Mouse (Mus musculus): Measurements from ENCODE around the gene Camkmt. TPM values are rescaled to one million over a fixed set of nuclear protein-coding genes. Genes with fewer than 3 reads are reported as not detected.

Gene Camkmt
- polyA plus RNA-seq, 1 experiment: 4.8 TPM

DNA sequence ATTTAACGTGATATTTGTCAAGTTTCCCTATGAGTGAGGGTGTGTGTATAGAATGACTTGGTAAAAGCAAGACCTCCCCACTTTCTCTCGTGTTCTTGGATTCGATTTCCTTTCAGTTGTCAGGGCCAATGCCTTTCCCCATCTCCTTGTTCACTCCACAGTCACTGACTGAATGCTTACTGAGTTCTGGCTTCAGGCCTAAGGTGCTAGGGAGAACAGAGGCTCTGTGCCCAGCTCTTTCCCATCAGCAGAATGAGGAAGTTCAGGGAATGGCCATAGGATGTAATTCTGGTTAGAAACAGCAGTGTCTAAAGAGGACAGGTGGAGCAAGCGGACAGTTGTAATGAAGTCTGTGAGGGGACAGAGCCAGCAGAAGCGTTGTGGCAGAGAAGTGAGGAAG is 252.1 kb downstream of the Camkmt start:
- H3K4me3 ChIP-seq (ENCODE audit: control insufficient read depth, low read depth, low read length): no peak overlapping the region
- H3K27ac ChIP-seq (ENCODE audit: control insufficient read depth, insufficient read depth, low read depth, low read length): no peak overlapping the region
- no peaks in the 10 kb centered on the region for H3K36me3 ChIP-seq (ENCODE audit: control insufficient read depth, insufficient read depth, low read length)
- no peaks in the 10 kb centered on the region for H3K27me3 ChIP-seq (ENCODE audit: control insufficient read depth, insufficient read depth, low read length)
- no peaks in the 10 kb centered on the region for H3K4me1 ChIP-seq (ENCODE audit: control insufficient read depth, insufficient read depth, low read length)
- TF ChIP-seq CTCF (IDR thresholded peaks at IDR 0.05; ENCODE audit: control insufficient read depth, insufficient read depth, insufficient replicate concordance, low read depth, low read length) (no peak), POLR2A (IDR thresholded peaks at IDR 0.05; ENCODE audit: control insufficient read depth, low read depth, low read length) (no peak)

DNA sequence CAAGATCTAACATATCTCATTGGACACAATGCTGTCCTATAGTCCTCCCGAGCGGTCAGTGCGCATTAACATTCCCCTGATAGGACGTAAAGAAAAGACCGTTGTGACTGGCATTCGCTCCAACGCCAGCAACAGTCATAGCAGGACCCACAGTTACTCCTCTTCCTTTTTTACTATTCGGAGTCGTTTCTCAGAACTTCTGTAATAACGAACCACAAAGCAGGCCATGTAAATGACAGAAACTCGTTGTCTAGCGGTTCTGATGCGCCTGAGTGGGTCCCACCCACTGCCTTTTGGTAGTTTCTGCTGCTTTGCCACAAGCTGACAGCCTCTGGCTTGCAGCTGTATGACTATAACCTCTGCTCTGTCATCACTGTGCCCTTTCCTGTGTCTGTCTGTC is 253.1 kb downstream of the Camkmt start:
- Histone ChIP-seq H3K27ac (ENCODE audit: control insufficient read depth, insufficient read depth, low read depth, low read length) (no peak overlapping the region), H3K4me3 (ENCODE audit: control insufficient read depth, low read depth, low read length) (no peak overlapping the region), H3K36me3 (ENCODE audit: control insufficient read depth, insufficient read depth, low read length) (no peaks in the 10 kb centered on the region), H3K27me3 (ENCODE audit: control insufficient read depth, insufficient read depth, low read length) (no peaks in the 10 kb centered on the region), H3K4me1 (ENCODE audit: control insufficient read depth, insufficient read depth, low read length) (no peaks in the 10 kb centered on the region)
- TF ChIP-seq CTCF (IDR thresholded peaks at IDR 0.05; ENCODE audit: control insufficient read depth, insufficient read depth, insufficient replicate concordance, low read depth, low read length) (no peak), POLR2A (IDR thresholded peaks at IDR 0.05; ENCODE audit: control insufficient read depth, low read depth, low read length) (no peak)

DNA sequence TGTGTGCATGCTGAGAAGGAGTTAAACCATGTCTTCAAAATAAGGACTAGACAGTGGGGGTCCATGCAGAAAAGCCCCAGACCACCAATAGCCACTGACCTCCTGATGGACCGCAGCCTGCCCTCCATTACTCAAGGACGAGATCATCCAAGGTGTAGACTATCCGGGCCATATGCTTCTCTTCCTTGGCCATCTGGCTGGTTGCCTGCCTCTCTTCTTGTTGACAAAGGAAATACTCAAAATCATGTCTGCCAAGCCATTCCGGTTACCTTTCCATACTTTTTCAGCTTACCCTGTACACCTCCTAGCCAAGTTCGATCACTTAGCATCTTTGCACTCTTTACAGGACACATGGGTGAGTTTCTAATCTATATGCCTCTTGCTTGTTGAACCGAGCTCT is 256.3 kb downstream of the Camkmt start:
- no peak overlapping the region for H3K27ac ChIP-seq (ENCODE audit: control insufficient read depth, insufficient read depth, low read depth, low read length)
- no peak overlapping the region for H3K4me3 ChIP-seq (ENCODE audit: control insufficient read depth, low read depth, low read length)
- TF ChIP-seq CTCF (IDR thresholded peaks at IDR 0.05; ENCODE audit: control insufficient read depth, insufficient read depth, insufficient replicate concordance, low read depth, low read length): no peak
- TF ChIP-seq POLR2A (IDR thresholded peaks at IDR 0.05; ENCODE audit: control insufficient read depth, low read depth, low read length): no peak
- no peaks in the 10 kb centered on the region for H3K4me1 ChIP-seq (ENCODE audit: control insufficient read depth, insufficient read depth, low read length)
- no peaks in the 10 kb centered on the region for H3K27me3 ChIP-seq (ENCODE audit: control insufficient read depth, insufficient read depth, low read length)
- no peaks in the 10 kb centered on the region for H3K36me3 ChIP-seq (ENCODE audit: control insufficient read depth, insufficient read depth, low read length)

DNA sequence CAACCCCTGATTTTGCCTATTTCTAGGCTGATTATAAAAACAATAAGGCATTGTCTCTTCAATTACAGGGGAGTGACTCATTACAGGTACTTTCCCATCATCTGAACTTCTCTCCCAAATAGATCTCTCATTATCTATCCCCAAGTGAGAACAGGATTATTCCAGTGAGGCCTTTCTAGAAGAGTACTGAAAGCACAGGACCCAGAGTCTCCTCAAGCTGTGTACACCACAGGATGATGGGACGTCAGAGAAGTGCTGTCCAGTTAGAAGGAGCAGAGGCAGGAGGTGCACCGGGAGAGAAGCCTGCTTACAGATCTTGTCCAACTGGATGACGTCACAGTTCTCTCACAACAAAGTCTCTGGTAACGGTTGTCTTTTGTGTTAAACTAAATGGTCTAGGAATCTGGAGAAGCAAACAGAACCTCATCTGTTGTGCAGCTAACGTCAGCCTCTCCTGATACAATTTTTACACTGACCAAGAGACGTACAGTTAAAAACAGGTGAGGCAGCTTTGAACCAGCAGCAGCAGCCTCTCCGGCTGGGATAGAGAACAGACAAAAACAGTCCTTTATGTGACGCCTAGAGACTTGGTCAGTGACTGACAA is 259.1 kb downstream of the Camkmt start:
- no peak overlapping the region for H3K27ac ChIP-seq (ENCODE audit: control insufficient read depth, insufficient read depth, low read depth, low read length)
- H3K4me3 ChIP-seq (ENCODE audit: control insufficient read depth, low read depth, low read length): no peak overlapping the region
- no peaks in the 10 kb centered on the region for H3K4me1 ChIP-seq (ENCODE audit: control insufficient read depth, insufficient read depth, low read length)
- no peaks in the 10 kb centered on the region for H3K27me3 ChIP-seq (ENCODE audit: control insufficient read depth, insufficient read depth, low read length)
- H3K36me3 ChIP-seq (ENCODE audit: control insufficient read depth, insufficient read depth, low read length): no peaks in the 10 kb centered on the region
- TF ChIP-seq POLR2A (IDR thresholded peaks at IDR 0.05; ENCODE audit: control insufficient read depth, low read depth, low read length) (no peak), CTCF (IDR thresholded peaks at IDR 0.05; ENCODE audit: control insufficient read depth, insufficient read depth, insufficient replicate concordance, low read depth, low read length) (no peak)

DNA sequence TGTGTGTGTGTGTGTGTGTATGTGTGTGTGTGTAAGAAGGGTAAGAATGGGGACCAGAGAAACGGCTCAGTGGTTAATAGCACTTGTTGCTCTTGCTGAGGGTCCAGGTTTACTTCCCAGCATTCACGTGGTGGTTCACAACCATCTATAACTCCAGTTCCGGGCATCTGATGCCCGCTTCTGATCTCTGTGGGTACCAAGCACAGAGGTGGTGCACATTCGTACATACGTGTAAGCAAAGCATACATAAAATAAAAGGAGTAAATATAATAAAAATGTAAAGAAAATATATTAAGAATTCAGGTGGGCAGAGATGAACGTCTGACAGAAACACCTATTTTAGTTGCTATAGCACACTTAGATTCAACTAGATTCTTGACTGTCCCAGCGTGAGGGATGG is 260.9 kb downstream of the Camkmt start:
- Histone ChIP-seq H3K4me1 (ENCODE audit: control insufficient read depth, insufficient read depth, low read length) (no peaks in the 10 kb centered on the region), H3K36me3 (ENCODE audit: control insufficient read depth, insufficient read depth, low read length) (no peaks in the 10 kb centered on the region), H3K4me3 (ENCODE audit: control insufficient read depth, low read depth, low read length) (no peak overlapping the region), H3K27ac (ENCODE audit: control insufficient read depth, insufficient read depth, low read depth, low read length) (no peak overlapping the region), H3K27me3 (ENCODE audit: control insufficient read depth, insufficient read depth, low read length) (no peaks in the 10 kb centered on the region)
- TF ChIP-seq CTCF (IDR thresholded peaks at IDR 0.05; ENCODE audit: control insufficient read depth, insufficient read depth, insufficient replicate concordance, low read depth, low read length) (no peak), POLR2A (IDR thresholded peaks at IDR 0.05; ENCODE audit: control insufficient read depth, low read depth, low read length) (no peak)

DNA sequence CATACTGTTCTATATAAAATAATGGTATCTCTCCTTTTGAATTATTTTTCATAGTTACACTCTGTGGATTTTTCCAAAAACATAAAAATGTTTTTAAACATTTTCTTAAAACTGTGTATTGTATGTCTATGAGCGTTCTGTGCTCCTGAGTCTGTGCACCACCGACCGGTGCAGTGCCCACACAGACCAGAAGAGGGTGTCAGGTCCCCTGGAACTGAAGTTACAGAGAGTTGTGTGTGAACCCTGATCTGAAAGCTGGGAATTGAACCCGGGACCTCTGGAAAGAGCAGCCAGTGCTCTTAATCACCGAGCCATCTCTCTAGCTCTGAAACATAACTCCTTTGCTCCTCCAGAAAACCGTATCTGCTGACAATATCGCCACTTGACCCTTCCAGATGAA is 262.4 kb downstream of the Camkmt start:
- Histone ChIP-seq H3K4me3 (ENCODE audit: control insufficient read depth, low read depth, low read length) (no peak overlapping the region), H3K27me3 (ENCODE audit: control insufficient read depth, insufficient read depth, low read length) (no peaks in the 10 kb centered on the region), H3K36me3 (ENCODE audit: control insufficient read depth, insufficient read depth, low read length) (no peaks in the 10 kb centered on the region), H3K4me1 (ENCODE audit: control insufficient read depth, insufficient read depth, low read length) (no peaks in the 10 kb centered on the region), H3K27ac (ENCODE audit: control insufficient read depth, insufficient read depth, low read depth, low read length) (no peak overlapping the region)
- peak; percentile 23; the same call in 1 of the 2 replicates for TF ChIP-seq CTCF (IDR thresholded peaks at IDR 0.05; ENCODE audit: control insufficient read depth, insufficient read depth, insufficient replicate concordance, low read depth, low read length)
- TF ChIP-seq POLR2A (IDR thresholded peaks at IDR 0.05; ENCODE audit: control insufficient read depth, low read depth, low read length): no peak

DNA sequence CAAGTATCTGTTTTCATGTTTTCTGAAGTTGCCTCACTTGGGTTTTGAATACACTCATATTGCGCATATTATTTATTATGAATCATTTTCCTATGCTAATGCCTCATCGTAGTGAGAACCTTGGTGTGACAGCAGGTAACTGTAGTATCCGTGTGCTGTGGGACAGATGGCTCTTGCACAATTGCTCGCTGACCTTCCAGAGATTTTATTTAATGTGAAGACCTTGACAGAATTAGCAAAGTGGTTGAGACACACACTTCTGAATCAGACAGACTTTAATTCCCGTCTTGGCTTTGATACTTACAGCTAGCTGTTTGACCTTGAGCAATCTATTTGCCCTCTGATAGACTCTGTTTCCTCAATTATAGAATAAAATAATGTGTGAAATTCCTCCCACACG is 262.8 kb downstream of the Camkmt start:
- no peaks in the 10 kb centered on the region for H3K4me1 ChIP-seq (ENCODE audit: control insufficient read depth, insufficient read depth, low read length)
- no peaks in the 10 kb centered on the region for H3K27me3 ChIP-seq (ENCODE audit: control insufficient read depth, insufficient read depth, low read length)
- H3K36me3 ChIP-seq (ENCODE audit: control insufficient read depth, insufficient read depth, low read length): no peaks in the 10 kb centered on the region
- H3K27ac ChIP-seq (ENCODE audit: control insufficient read depth, insufficient read depth, low read depth, low read length): no peak overlapping the region
- no peak for TF ChIP-seq POLR2A (IDR thresholded peaks at IDR 0.05; ENCODE audit: control insufficient read depth, low read depth, low read length)
- no peak for TF ChIP-seq CTCF (IDR thresholded peaks at IDR 0.05; ENCODE audit: control insufficient read depth, insufficient read depth, insufficient replicate concordance, low read depth, low read length)
- no peak overlapping the region for H3K4me3 ChIP-seq (ENCODE audit: control insufficient read depth, low read depth, low read length)

DNA sequence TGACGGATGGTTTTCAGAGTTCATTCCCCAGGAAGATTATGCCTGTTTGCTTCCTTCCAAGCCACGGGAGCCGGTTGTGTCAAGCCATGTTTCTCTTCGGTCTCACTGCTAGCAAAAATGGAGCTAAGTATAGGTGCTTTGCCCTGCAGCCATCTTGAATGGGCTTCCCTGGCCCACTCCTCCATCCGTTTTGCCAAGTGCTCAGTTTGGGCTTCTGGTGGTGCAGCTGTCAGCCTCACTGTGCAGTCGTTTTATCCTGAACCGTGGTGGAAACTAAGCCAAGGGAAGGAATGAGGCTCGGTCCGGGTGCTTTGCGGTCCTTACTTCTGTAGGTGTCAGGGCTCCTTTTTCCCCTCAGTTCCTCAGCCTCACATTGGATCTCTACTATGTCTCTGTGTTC is 263.3 kb downstream of the Camkmt start:
- Histone ChIP-seq H3K4me1 (ENCODE audit: control insufficient read depth, insufficient read depth, low read length) (no peaks in the 10 kb centered on the region), H3K27ac (ENCODE audit: control insufficient read depth, insufficient read depth, low read depth, low read length) (no peak overlapping the region), H3K27me3 (ENCODE audit: control insufficient read depth, insufficient read depth, low read length) (no peaks in the 10 kb centered on the region), H3K4me3 (ENCODE audit: control insufficient read depth, low read depth, low read length) (no peak overlapping the region), H3K36me3 (ENCODE audit: control insufficient read depth, insufficient read depth, low read length) (no peaks in the 10 kb centered on the region)
- TF ChIP-seq POLR2A (IDR thresholded peaks at IDR 0.05; ENCODE audit: control insufficient read depth, low read depth, low read length) (no peak), CTCF (IDR thresholded peaks at IDR 0.05; ENCODE audit: control insufficient read depth, insufficient read depth, insufficient replicate concordance, low read depth, low read length) (no peak)
